Mouse (Mus musculus) hindbrain, postnatal 0 days (tissue): ENCODE measurements at regions not wholly inside any gene's neighbourhood (a gene's known extent, or its start where the extent isn't known, plus 50 kb on each side); places are given as distances from the start of the nearest gene placed in this dataset.
"Not testable (repeated sequence)": the region's sequence is repeated elsewhere in the genome, so short reads cannot be mapped to it uniquely, and the experiment has no call there.

Source experiments
- ATAC-seq: fragments of 200-750 bp; cut with Nextera tagmentation; 2 replicates; pipeline ENCODE4 v1.8.0; 2017; ENCODE audit warnings: mild to moderate bottlenecking, moderate TSS enrichment, moderate library complexity
- DNase-seq: peaks from one replicate; pipeline ENCODE4 v3.0.0-alpha.2; 2015; ENCODE audit warnings: low spot score
- H3K27ac ChIP-seq: fragments of 300-500 bp; sonication (generic); 2 replicates; pipeline ENCODE4 v1.5.1; 2014; ENCODE audit warnings: mild to moderate bottlenecking
- H3K27me3 ChIP-seq: fragments of 300-500 bp; sonication (generic); 2 replicates; pipeline ENCODE4 v1.6.1; 2014; ENCODE audit warnings: low read length, mixed read lengths; ENCODE audit not compliant: insufficient read depth
- H3K36me3 ChIP-seq: fragments of 300-500 bp; sonication (generic); 2 replicates; pipeline ENCODE4 v1.6.1; 2014; ENCODE audit warnings: low read length, mixed read lengths; ENCODE audit not compliant: insufficient read depth
- H3K4me1 ChIP-seq: fragments of 300-500 bp; sonication (generic); 2 replicates; pipeline ENCODE4 v1.6.1; 2014; ENCODE audit warnings: antibody characterized with exemption, low read length, mixed read lengths; ENCODE audit not compliant: insufficient read depth
- H3K4me2 ChIP-seq: fragments of 300-500 bp; sonication (generic); 2 replicates; pipeline ENCODE4 v1.6.1; 2014; ENCODE audit warnings: low read depth, mild to moderate bottlenecking, low read length, moderate library complexity, mixed read lengths
- H3K4me3 ChIP-seq: fragments of 300-500 bp; sonication (generic); 2 replicates; pipeline ENCODE4 v1.5.1; 2014; ENCODE audit warnings: low read length
- H3K9ac ChIP-seq: fragments of 300-500 bp; sonication (generic); replicated peaks from 2 replicates; pipeline ENCODE4 v1.6.1; 2014; ENCODE audit warnings: mild to moderate bottlenecking, low read length, moderate library complexity, mixed read lengths
- H3K9me3 ChIP-seq: fragments of 300-500 bp; sonication (generic); 2 replicates; pipeline ENCODE4 v1.6.1; 2016; ENCODE audit warnings: low read length, mixed read lengths
- CTCF ChIP-seq: IDR thresholded peaks from 2 replicates; pipeline ENCODE4 v1.5.1; 2016; ENCODE audit warnings: antibody characterized with exemption, control low read depth, low read depth
- WGBS: fragments of 180-500 bp; shearing (Covaris S2); extraction: QIAGEN DNeasy Blood & Tissue Kit; methylation state at CpG from one replicate; pipeline ENCODE4 v1.1.7; 2014; 5-methylcytosine and 5-hydroxymethylcytosine counted together

DNA sequence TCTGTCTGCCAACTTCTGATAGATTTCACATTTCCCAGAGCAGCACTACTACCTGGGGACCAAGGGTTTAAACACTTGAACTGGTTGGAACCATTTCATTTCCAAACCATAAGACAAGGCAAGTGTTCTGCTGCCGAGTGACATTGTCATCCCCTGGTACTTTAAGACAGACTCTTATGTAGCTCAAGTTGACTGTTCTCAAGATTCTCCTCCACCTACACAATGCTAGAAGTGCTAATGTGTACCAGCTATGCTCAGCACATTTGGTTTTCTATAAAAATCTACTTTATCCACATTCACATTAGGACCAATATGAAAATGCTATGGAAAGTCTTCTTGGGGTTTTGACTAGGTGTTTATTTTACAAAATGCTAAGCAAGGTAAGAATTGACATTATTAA, 357.3 kb downstream of the Trib2 start:
- H3K9ac ChIP-seq: no peak overlapping the region
- WGBS: 84% methylated on average over 1 of the region's 1 CpGs
- no peaks in the 10 kb centered on the region for H3K36me3 ChIP-seq
- H3K4me1 ChIP-seq: no peaks in the 10 kb centered on the region
- H3K4me2 ChIP-seq: no peak overlapping the region
- no peak for DNase-seq
- no peak overlapping the region for H3K4me3 ChIP-seq
- TF ChIP-seq CTCF: no peak
- no peaks in the 10 kb centered on the region for H3K27me3 ChIP-seq
- no peak for ATAC-seq
- H3K27ac ChIP-seq: no peak overlapping the region
- H3K9me3 ChIP-seq: 0 out of 2 replicates have a peak, but pooled peaks cover 2% of the 10 kb centered on the region

- not testable (repeated sequence) for H3K36me3 ChIP-seq, H3K9me3 ChIP-seq, H3K27ac ChIP-seq, ATAC-seq, H3K4me2 ChIP-seq, H3K4me1 ChIP-seq, DNase-seq, H3K27me3 ChIP-seq, H3K9ac ChIP-seq, H3K4me3 ChIP-seq
Observed at GRCm38 (mm10) chr12:15456369-15456768, 360.4 kb downstream of the Trib2 start.

GRCm38 (mm10) chr12:15455744-15456143, 361.0 kb downstream of the Trib2 start:
- Histone ChIP-seq H3K9ac (no peak overlapping the region), H3K27ac (no peak overlapping the region), H3K4me3 (no peak overlapping the region), H3K4me1 (no peaks in the 10 kb centered on the region), H3K4me2 (no peak overlapping the region), H3K27me3 (no peaks in the 10 kb centered on the region), H3K9me3 (0 out of 2 replicates have a peak, but pooled peaks cover 2% of the 10 kb centered on the region), H3K36me3 (no peaks in the 10 kb centered on the region)
- TF ChIP-seq CTCF: no peak
- 63% methylated on average over 2 of the region's 2 CpGs for WGBS
- ATAC-seq (no peak), DNase-seq (no peak)

DNA sequence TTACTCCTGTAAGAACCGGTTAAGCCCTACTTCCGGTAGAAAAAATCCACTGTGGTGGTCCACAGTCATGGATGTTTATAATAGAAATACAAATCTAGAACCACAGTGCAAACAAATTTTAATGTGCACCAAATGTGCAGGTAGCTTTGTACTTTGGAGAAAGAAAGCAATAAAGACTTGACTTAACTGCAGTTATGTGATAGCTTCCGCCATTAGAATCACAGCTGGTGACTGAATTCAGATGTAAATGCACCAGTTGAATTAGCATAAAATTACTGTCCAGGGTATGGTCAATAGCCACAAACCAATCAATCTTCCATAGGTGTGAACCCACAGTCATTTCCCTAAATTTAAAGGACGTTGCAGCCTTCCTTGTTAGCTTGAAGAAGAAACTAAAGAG, 367.2 kb downstream of the Trib2 start:
- ATAC-seq (no peak), DNase-seq (no peak)
- Histone ChIP-seq H3K27me3 (no peaks in the 10 kb centered on the region), H3K9me3 (no peaks in the 10 kb centered on the region), H3K4me1 (no peaks in the 10 kb centered on the region), H3K36me3 (no peaks in the 10 kb centered on the region), H3K27ac (no peak overlapping the region), H3K9ac (no peak overlapping the region), H3K4me2 (no peak overlapping the region), H3K4me3 (no peak overlapping the region)
- 71% methylated on average over 4 of the region's 4 CpGs for WGBS
- no peak for TF ChIP-seq CTCF

DNA sequence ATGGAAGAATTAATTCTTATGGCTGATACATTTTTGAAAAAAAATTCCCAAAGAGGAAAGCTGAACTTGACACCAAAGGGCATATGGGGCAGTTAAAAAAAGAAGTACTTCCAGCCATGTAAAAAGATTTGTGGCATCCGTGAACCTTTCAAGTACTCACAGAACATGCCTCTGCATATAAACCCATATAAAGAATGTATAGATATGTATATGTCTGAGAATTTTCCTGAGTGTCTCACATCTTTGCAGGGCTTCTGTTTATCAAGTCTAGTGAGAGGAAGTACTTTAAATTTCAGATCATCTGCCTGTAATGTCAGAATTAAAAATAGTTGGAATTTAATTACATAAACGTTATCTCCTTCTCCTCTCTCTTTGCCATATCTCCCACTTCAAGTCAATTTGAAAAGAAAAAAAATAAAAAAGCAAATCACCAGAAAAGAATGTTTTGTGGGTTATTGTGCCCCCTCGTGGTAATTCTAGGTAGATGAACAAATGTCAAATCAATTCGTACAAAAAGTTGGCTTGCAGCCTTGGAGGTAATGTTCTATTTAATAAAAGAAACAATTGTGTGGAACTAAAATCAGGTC, 400.4 kb downstream of the Trib2 start:
- Histone ChIP-seq H3K4me1 (no peaks in the 10 kb centered on the region), H3K27ac (no peak overlapping the region), H3K9me3 (no peaks in the 10 kb centered on the region), H3K4me3 (no peak overlapping the region), H3K4me2 (no peak overlapping the region), H3K9ac (no peak overlapping the region), H3K27me3 (no peaks in the 10 kb centered on the region), H3K36me3 (no peaks in the 10 kb centered on the region)
- DNase-seq (peak; percentile 83), ATAC-seq (no peak)
- 11% methylated on average over 4 of the region's 4 CpGs for whole genome bisulfite sequencing
- peak; percentile 62 for TF ChIP-seq CTCF

DNA sequence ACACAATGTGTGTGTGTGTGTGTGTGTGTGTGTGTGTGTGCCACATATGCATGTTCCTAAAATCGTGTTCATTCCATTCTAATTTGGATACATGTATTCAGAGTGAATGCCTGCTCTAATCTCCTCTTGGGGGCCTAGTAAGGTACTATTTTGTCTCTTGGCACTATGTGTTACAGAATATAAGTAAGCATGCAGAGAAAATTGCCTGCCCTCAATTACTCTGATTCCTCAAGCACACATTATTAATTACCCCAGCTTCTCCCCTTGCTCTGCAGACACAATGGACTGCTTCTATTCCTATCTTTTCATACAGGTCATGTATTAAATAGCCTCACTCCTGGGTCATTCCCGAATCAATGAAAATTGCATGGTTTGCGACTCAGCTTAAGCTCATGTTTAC, 406.3 kb downstream of the Trib2 start:
- no peak for DNase-seq
- WGBS: 35% methylated on average over 3 of the region's 3 CpGs
- ATAC-seq: no peak

GRCm38 (mm10) chr12:15407577-15407976, 409.1 kb downstream of the Trib2 start:
- H3K36me3 ChIP-seq: not testable (repeated sequence)

More for the DNA sequence above, 406.3 kb downstream of the Trib2 start:
- H3K27ac ChIP-seq: no peak overlapping the region
- no peaks in the 10 kb centered on the region for H3K4me1 ChIP-seq
- TF ChIP-seq CTCF: no peak
- no peak overlapping the region for H3K9ac ChIP-seq
- no peak overlapping the region for H3K4me3 ChIP-seq
- no peaks in the 10 kb centered on the region for H3K36me3 ChIP-seq
- H3K27me3 ChIP-seq: no peaks in the 10 kb centered on the region
- H3K9me3 ChIP-seq: no peaks in the 10 kb centered on the region
- no peak overlapping the region for H3K4me2 ChIP-seq

More at GRCm38 (mm10) chr12:15407577-15407976, 409.1 kb downstream of the Trib2 start:
- not testable (repeated sequence) for H3K27me3 ChIP-seq, H3K4me1 ChIP-seq, H3K4me3 ChIP-seq, H3K9ac ChIP-seq, ATAC-seq, DNase-seq, H3K4me2 ChIP-seq, H3K9me3 ChIP-seq, H3K27ac ChIP-seq
- WGBS: 86% methylated on average over 3 of the region's 3 CpGs
